20 mouse cellular contexts compared by ENCODE assay signal in genomic region chr4:45464123-45464522, GRCm38 (mm10). TPM values are rescaled to one million over a fixed set of nuclear protein-coding genes. Genes with fewer than 3 reads are reported as not detected.
DNase-seq lines count a peak whose midpoint lies in the region; ATAC-seq and TF ChIP-seq lines count a peak whose summit lies in the region.
"Had no signal": no experiment of that assay in that cellular context is flagged by ENCODE, and none has a peak within 500 bp of the region (broad histone marks: within the 10 kb centered on the region; RNA-seq: fewer than 3 reads in every experiment).

No protein-coding gene starts in this region.

- TF ChIP-seq EP300 in stomach, postnatal 0 days (optimal IDR thresholded peaks at IDR 0.05) = no peak

- H3K9ac ChIP-seq in heart, embryonic 12.5 days = no peak overlapping the region
- H3K9ac ChIP-seq in heart, embryonic 11.5 days (ENCODE audit: low read depth, low read length) = no peak overlapping the region
- 0 out of 2 replicates have a peak overlapping the region, but pooled peaks have one; percentile 7 for H3K9ac ChIP-seq in heart, embryonic 14.5 days (ENCODE audit: low read length)
- H3K9ac ChIP-seq in stomach, postnatal 0 days (ENCODE audit: low read length) = no peak overlapping the region
- H3K9ac ChIP-seq: embryonic facial prominence, embryonic 13.5 days; embryonic facial prominence, embryonic 15.5 days; forebrain, embryonic 12.5 days had no signal

- DNase-seq in heart, adult 11 months = no peak
- no peak for DNase-seq in stomach, postnatal 0 days (ENCODE audit: low spot score)
- DNase-seq in frontal cortex, postnatal 10 days (ENCODE audit: low spot score in 2 of 2) = no peak
- DNase-seq: adrenal gland, adult 2 months; adrenal gland, postnatal 10 days; adrenal gland, postnatal 25 days; cerebellum, adult 11 months; cerebellum, adult 18-20 months; cerebellum, adult 8-10 months; cerebellum, adult 9-11 months; cerebellum, postnatal 36 days; embryo, embryonic 11 days had no signal

- H3K4me3 ChIP-seq in heart, embryonic 12.5 days = no peak overlapping the region
- no peak overlapping the region for H3K4me3 ChIP-seq in heart, embryonic 11.5 days (ENCODE audit: low read depth, low read length)
- H3K4me3 ChIP-seq in heart, embryonic 14.5 days (ENCODE audit: control insufficient read depth in 1 of 2, insufficient read depth in 1 of 2, low read depth in 1 of 2, low read length in 2 of 2) = no peak overlapping the region
- H3K4me3 ChIP-seq in stomach, postnatal 0 days (ENCODE audit: low read depth, low read length) = no peak overlapping the region
- H3K4me3 ChIP-seq: embryonic facial prominence, embryonic 13.5 days; embryonic facial prominence, embryonic 15.5 days; erythroblast, embryonic 14.5 days; forebrain, embryonic 10.5 days; forebrain, embryonic 12.5 days had no signal

- no peaks in the 10 kb centered on the region; the same call in 1 of the 2 replicates for H3K36me3 ChIP-seq in heart, embryonic 12.5 days
- 0 out of 2 replicates have a peak, but pooled peaks cover 2% of the 10 kb centered on the region for H3K36me3 ChIP-seq in heart, embryonic 11.5 days (ENCODE audit: control insufficient read depth, insufficient read depth, low read length)
- 0 out of 2 replicates have a peak, but pooled peaks cover 6% of the 10 kb centered on the region for H3K36me3 ChIP-seq in heart, embryonic 14.5 days (ENCODE audit: control insufficient read depth, insufficient read depth, low read length)
- no peaks in the 10 kb centered on the region for H3K36me3 ChIP-seq in stomach, postnatal 0 days (ENCODE audit: control insufficient read depth, insufficient read depth, low read length)
- H3K36me3 ChIP-seq: embryonic facial prominence, embryonic 13.5 days; embryonic facial prominence, embryonic 15.5 days; forebrain, embryonic 12.5 days had no signal

- peaks cover 77% of the 10 kb centered on the region for H3K4me1 ChIP-seq in heart, embryonic 12.5 days (replicated peaks)
- H3K4me1 ChIP-seq in heart, embryonic 11.5 days (ENCODE audit: control insufficient read depth, insufficient read depth, low read length) = peaks cover 42% of the 10 kb centered on the region
- peaks cover 47 to 80% of the 10 kb centered on the region in 2 experiments for H3K4me1 ChIP-seq in heart, embryonic 14.5 days (ENCODE audit: control insufficient read depth in 2 of 2, insufficient read depth in 2 of 2, low read length in 2 of 2)
- H3K4me1 ChIP-seq in stomach, postnatal 0 days (replicated peaks; ENCODE audit: control insufficient read depth, insufficient read depth) = peaks cover 4% of the 10 kb centered on the region; the same call in 1 of the 2 replicates

- 0 out of 2 replicates have a peak, but pooled peaks cover 3% of the 10 kb centered on the region for H3K27me3 ChIP-seq in heart, embryonic 12.5 days (replicated peaks)
- H3K27me3 ChIP-seq in heart, embryonic 11.5 days (ENCODE audit: control insufficient read depth, insufficient read depth, low read length) = no peaks in the 10 kb centered on the region
- H3K27me3 ChIP-seq in heart, embryonic 14.5 days (ENCODE audit: control insufficient read depth, insufficient read depth, low read length) = no peaks in the 10 kb centered on the region
- no peaks in the 10 kb centered on the region for H3K27me3 ChIP-seq in stomach, postnatal 0 days (ENCODE audit: control insufficient read depth, insufficient read depth, low read length)
- H3K27me3 ChIP-seq: embryonic facial prominence, embryonic 13.5 days; embryonic facial prominence, embryonic 15.5 days; forebrain, embryonic 12.5 days had no signal

- TF ChIP-seq CTCF in stomach, postnatal 0 days (IDR thresholded peaks at IDR 0.05; ENCODE audit: low read depth) = no peak

- no peak overlapping the region for H3K4me2 ChIP-seq in heart, embryonic 12.5 days
- no peak overlapping the region for H3K4me2 ChIP-seq in heart, embryonic 11.5 days
- H3K4me2 ChIP-seq in heart, embryonic 14.5 days (ENCODE audit: low read length) = no peak overlapping the region
- no peak overlapping the region for H3K4me2 ChIP-seq in stomach, postnatal 0 days (replicated peaks; ENCODE audit: low read depth)
- H3K4me2 ChIP-seq: embryonic facial prominence, embryonic 13.5 days; embryonic facial prominence, embryonic 15.5 days; forebrain, embryonic 12.5 days had no signal

- WGBS in heart, embryonic 12.5 days = 94% methylated on average over 3 of the region's 3 CpGs
- WGBS in heart, embryonic 11.5 days (ENCODE audit: insufficient replicate concordance) = 93% methylated on average over 3 of the region's 3 CpGs
- 94% methylated on average over 3 of the region's 3 CpGs for WGBS in heart, embryonic 14.5 days
- 90% methylated on average over 3 of the region's 3 CpGs for WGBS in stomach, postnatal 0 days

- no peaks in the 10 kb centered on the region for H3K9me3 ChIP-seq in heart, embryonic 12.5 days (replicated peaks)
- no peaks in the 10 kb centered on the region for H3K9me3 ChIP-seq in heart, embryonic 11.5 days (replicated peaks; ENCODE audit: control insufficient read depth, low read length)
- H3K9me3 ChIP-seq in heart, embryonic 14.5 days (ENCODE audit: control insufficient read depth, low read length) = no peaks in the 10 kb centered on the region
- no peaks in the 10 kb centered on the region for H3K9me3 ChIP-seq in stomach, postnatal 0 days (ENCODE audit: control insufficient read depth, low read length)
- H3K9me3 ChIP-seq: embryonic facial prominence, embryonic 13.5 days; embryonic facial prominence, embryonic 15.5 days; forebrain, embryonic 10.5 days; forebrain, embryonic 12.5 days had no signal

- H3K27ac ChIP-seq in heart, embryonic 12.5 days (ENCODE audit: poor library complexity, severe bottlenecking) = peak overlapping the region; percentile 27; the same call in 1 of the 2 replicates
- H3K27ac ChIP-seq in heart, embryonic 11.5 days (ENCODE audit: low read depth, low read length) = no peak overlapping the region
- no peak overlapping the region for H3K27ac ChIP-seq in heart, embryonic 14.5 days (replicated peaks in 1 of 2; ENCODE audit: control insufficient read depth in 1 of 2, insufficient read depth in 1 of 2, low read depth in 2 of 2, low read length in 2 of 2)
- H3K27ac ChIP-seq in stomach, postnatal 0 days (replicated peaks) = peak overlapping the region; percentile 53; the same call in 1 of the 2 replicates
- H3K27ac ChIP-seq: embryonic facial prominence, embryonic 13.5 days; embryonic facial prominence, embryonic 15.5 days; forebrain, embryonic 10.5 days; forebrain, embryonic 12.5 days had no signal

- ATAC-seq in heart, embryonic 12.5 days (ENCODE audit: insufficient number of reproducible peaks, low FRiP score) = no peak
- no peak for ATAC-seq in heart, embryonic 11.5 days (replicated peaks; ENCODE audit: insufficient number of reproducible peaks, low FRiP score, low TSS enrichment)
- ATAC-seq in heart, embryonic 14.5 days (ENCODE audit: insufficient number of reproducible peaks, insufficient read depth, low FRiP score, low read depth) = no peak
- ATAC-seq in stomach, postnatal 0 days (ENCODE audit: low FRiP score, low TSS enrichment) = no peak

RNA-seq across cellular contexts. Expression of gene Slc25a51, which starts 55.6 kb away (rescaled TPM):
- 73.4 and 75.6 TPM in 2 replicates for polyA plus RNA-seq in heart, embryonic 12.5 days (2016; fragmentation: Nextera tagmentation; extraction: Ambion mirVana)
- 60.7 and 73.4 TPM in 2 replicates for polyA plus RNA-seq in heart, embryonic 11.5 days (2014; fragmentation: Nextera tagmentation; extraction: Ambion mirVana)
- 74.9 and 77.2 TPM in 2 replicates for polyA plus RNA-seq in heart, embryonic 14.5 days (2014; fragmentation: Nextera tagmentation; extraction: Ambion mirVana)
- 39.9 and 40.5 TPM in 2 replicates for polyA plus RNA-seq in stomach, postnatal 0 days (2015; fragmentation: Nextera tagmentation; extraction: Ambion mirVana)

Comparison
In these comparisons a context has a peak if more than half of its experiments do, and no peak if none do; other contexts are left out.
1. H3K27ac ChIP-seq: peak in heart, embryonic 12.5 days (single experiment) and stomach, postnatal 0 days (single experiment); none in heart, embryonic 11.5 days (single experiment) and heart, embryonic 14.5 days (0 of 2).